Mouse (Mus musculus) heart, embryonic 10.5 days (tissue): ENCODE measurements around the gene Lrfn5. TPM values are rescaled to one million over a fixed set of nuclear protein-coding genes. Genes with fewer than 3 reads are reported as not detected.

ENCODE experiments used
- DNase-seq: peaks from one replicate; pipeline ENCODE4 v3.0.0-alpha.2; 2017; ENCODE audit warnings: low spot score
- H3K27ac ChIP-seq: fragments of 300-500 bp; sonication (generic); 2 replicates; pipeline ENCODE4 v1.5.1; 2016; ENCODE audit warnings: mild to moderate bottlenecking
- H3K27me3 ChIP-seq: fragments of 300-500 bp; sonication (generic); 2 replicates; pipeline ENCODE4 v1.6.1; 2016; ENCODE audit warnings: mild to moderate bottlenecking; ENCODE audit not compliant: poor library complexity, insufficient read depth, severe bottlenecking
- H3K36me3 ChIP-seq: fragments of 300-500 bp; sonication (generic); 2 replicates; pipeline ENCODE4 v1.6.1; 2016; ENCODE audit warnings: mild to moderate bottlenecking, moderate library complexity
- H3K4me1 ChIP-seq: fragments of 300-500 bp; sonication (generic); 2 replicates; pipeline ENCODE4 v1.6.1; 2016; ENCODE audit warnings: mild to moderate bottlenecking
- H3K4me3 ChIP-seq: fragments of 300-500 bp; sonication (generic); 2 replicates; pipeline ENCODE4 v1.5.1; 2016; ENCODE audit warnings: mild to moderate bottlenecking, moderate library complexity
- H3K9me3 ChIP-seq: fragments of 300-500 bp; sonication (generic); 2 replicates; pipeline ENCODE4 v1.6.1; 2016; ENCODE audit warnings: mild to moderate bottlenecking, moderate library complexity
- WGBS: fragments of 180-500 bp; shearing (Covaris S2); methylation state at CpG from one replicate; pipeline ENCODE4 v1.1.7; 2016; 5-methylcytosine and 5-hydroxymethylcytosine counted together
- polyA plus RNA-seq: library from polyadenylated mRNA; unstranded; fragments of >200 nt; fragmentation: Nextera tagmentation; extraction: Ambion mirVana; gene quantifications from 2 replicates; pipeline ENCODE4 v1.2.1, GENCODE M21; 2016

The Lrfn5 gene
- polyA plus RNA-seq = 0.05 and 0.11 TPM in 2 replicates

- DNase-seq = peak; percentile 79
- H3K9me3 ChIP-seq = no peaks in the 10 kb centered on the region
- under 1% methylated on average over 35 of the region's 50 CpGs for WGBS
- H3K27me3 ChIP-seq = peaks cover 55% of the 10 kb centered on the region
- H3K4me1 ChIP-seq = peaks cover 21% of the 10 kb centered on the region
- peak within 1 kb of the TSS; percentile 75 for H3K4me3 ChIP-seq
- H3K27ac ChIP-seq = peak within 1 kb of the TSS; percentile 73
- H3K36me3 ChIP-seq = no peaks in the 10 kb centered on the region
Observed at GRCm38 (mm10) chr12:61522829-61523370, at the start of gene Lrfn5. Gene Lrfn5 (plus strand): TSS chr12:61523150.

- WGBS = 3% methylated on average over 20 of the region's 20 CpGs
- no peak for DNase-seq
- no peak overlapping the region for H3K27ac ChIP-seq
- peak overlapping the region; percentile 40 for H3K4me3 ChIP-seq
- no peaks in the 10 kb centered on the region for H3K36me3 ChIP-seq
- H3K4me1 ChIP-seq = peaks cover 21% of the 10 kb centered on the region
- peaks cover 55% of the 10 kb centered on the region for H3K27me3 ChIP-seq
- no peaks in the 10 kb centered on the region for H3K9me3 ChIP-seq
Observed at GRCm38 (mm10) chr12:61521501-61522147, 1.3 kb upstream of the Lrfn5 start.

- Histone ChIP-seq H3K27ac (no peak overlapping the region), H3K27me3 (peaks cover 55% of the 10 kb centered on the region), H3K4me1 (peaks cover 21% of the 10 kb centered on the region), H3K4me3 (peak overlapping the region; percentile 75), H3K9me3 (no peaks in the 10 kb centered on the region), H3K36me3 (no peaks in the 10 kb centered on the region)
- 2% methylated on average over 6 of the region's 6 CpGs for WGBS
- DNase-seq = no peak
Observed at GRCm38 (mm10) chr12:61522148-61522828, 662 bp upstream of the Lrfn5 start.

GRCm38 (mm10) chr12:61523631-61524182 lies 757 bp downstream of the Lrfn5 start:
- Histone ChIP-seq H3K4me3 (peak overlapping the region; percentile 75), H3K4me1 (peaks cover 21% of the 10 kb centered on the region), H3K36me3 (no peaks in the 10 kb centered on the region), H3K27me3 (peaks cover 55% of the 10 kb centered on the region), H3K27ac (no peak overlapping the region), H3K9me3 (no peaks in the 10 kb centered on the region)
- DNase-seq = no peak
- WGBS = 2% methylated on average over 16 of the region's 16 CpGs

- no peak for DNase-seq
- Histone ChIP-seq H3K4me1 (peaks cover 21% of the 10 kb centered on the region), H3K9me3 (no peaks in the 10 kb centered on the region), H3K4me3 (peak overlapping the region; percentile 75), H3K27me3 (peaks cover 55% of the 10 kb centered on the region), H3K36me3 (no peaks in the 10 kb centered on the region), H3K27ac (no peak overlapping the region)
- WGBS = under 1% methylated on average over 33 of the region's 33 CpGs
Observed at GRCm38 (mm10) chr12:61524183-61524651, 1.3 kb downstream of the Lrfn5 start.

DNA sequence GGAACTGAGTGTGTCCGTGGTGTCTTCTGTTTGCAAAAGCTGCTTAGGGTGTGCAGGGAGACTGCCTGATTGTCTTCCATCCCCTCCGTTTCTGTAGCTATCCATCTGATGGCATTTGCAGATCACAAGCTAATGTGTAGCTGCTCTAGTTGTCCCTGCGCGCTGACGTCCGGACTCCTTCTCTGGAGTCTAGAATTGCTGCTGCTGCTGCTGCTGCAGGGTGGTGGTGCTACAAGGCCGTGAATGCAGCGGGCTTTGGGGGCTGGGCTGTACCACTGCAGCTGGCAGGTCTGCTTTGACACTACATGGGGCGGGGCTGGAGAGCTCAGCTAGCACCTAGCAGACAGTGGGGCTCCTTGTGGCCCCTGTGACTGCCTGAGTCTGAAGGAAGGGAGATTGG lies 3.2 kb downstream of the Lrfn5 start:
- Histone ChIP-seq H3K36me3 (no peaks in the 10 kb centered on the region), H3K9me3 (no peaks in the 10 kb centered on the region), H3K27ac (no peak overlapping the region), H3K4me3 (peak overlapping the region; percentile 22; the same call in 1 of the 2 replicates), H3K4me1 (peaks cover 21% of the 10 kb centered on the region), H3K27me3 (peaks cover 46% of the 10 kb centered on the region)
- DNase-seq = peak; percentile 87
- 2% methylated on average over 9 of the region's 9 CpGs for WGBS

DNA sequence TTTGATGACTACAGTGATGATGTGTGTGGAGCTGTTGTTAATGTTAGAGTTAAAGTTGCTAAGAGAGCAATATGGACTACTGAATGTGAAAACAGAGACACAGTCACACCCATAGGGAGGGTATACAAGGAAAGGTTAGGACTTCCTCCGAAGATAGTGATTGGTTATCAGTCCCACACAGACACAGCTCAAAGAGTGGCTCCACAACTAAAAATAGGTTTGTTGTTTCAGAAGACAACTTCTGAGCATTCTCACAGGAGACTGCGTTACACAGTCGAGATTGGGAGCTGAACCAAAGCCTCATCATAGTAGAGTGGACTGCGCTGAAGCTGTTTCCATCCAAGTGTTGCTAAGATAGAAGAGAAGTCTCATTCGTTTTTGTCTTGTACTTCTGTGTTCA lies 57.0 kb downstream of the Lrfn5 start:
- Histone ChIP-seq H3K36me3 (no peaks in the 10 kb centered on the region), H3K4me3 (no peak overlapping the region), H3K27ac (no peak overlapping the region), H3K9me3 (no peaks in the 10 kb centered on the region), H3K4me1 (no peaks in the 10 kb centered on the region), H3K27me3 (no peaks in the 10 kb centered on the region)
- DNase-seq = no peak
- WGBS = 57% methylated on average over 5 of the region's 5 CpGs

DNA sequence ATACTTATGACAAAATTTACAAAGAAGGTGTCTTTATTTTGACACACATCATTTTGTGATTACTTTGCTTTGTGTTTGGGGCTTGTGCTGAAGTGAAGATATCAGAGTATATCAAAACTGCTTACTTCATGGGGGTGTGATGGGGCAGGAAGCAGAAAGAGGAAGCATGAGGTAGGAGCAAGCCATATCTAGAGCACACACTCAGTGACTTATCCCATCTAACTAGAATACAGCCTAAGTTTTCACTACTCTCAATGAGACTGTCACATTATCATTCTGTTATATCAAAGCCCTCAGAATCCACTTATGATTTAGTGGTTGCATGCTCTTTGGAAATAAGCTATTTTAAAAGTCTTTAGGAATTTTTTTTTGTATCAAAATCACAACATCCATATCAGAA lies 77.4 kb downstream of the Lrfn5 start:
- Histone ChIP-seq H3K27me3 (no peaks in the 10 kb centered on the region), H3K9me3 (no peaks in the 10 kb centered on the region), H3K27ac (no peak overlapping the region), H3K4me3 (no peak overlapping the region), H3K4me1 (no peaks in the 10 kb centered on the region), H3K36me3 (no peaks in the 10 kb centered on the region)
- no peak for DNase-seq

DNA sequence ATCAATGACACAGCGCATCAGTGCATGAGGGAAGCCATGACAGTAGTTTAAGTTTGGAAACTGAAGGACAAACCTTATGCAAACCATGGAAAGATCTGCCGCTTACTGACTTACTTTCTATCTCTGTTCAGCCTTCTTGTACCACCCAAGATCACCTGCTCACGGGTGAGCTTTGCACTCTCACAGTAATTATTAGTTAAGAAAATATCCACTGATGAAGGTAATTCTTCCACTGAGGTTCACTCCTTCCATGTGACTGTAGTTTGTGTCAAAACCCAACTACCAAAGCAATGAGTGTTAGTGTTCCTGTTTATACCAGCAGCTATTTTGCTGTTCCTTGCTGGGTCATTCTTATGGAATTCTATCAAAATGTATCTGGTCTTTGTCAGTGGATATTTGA lies 84.9 kb downstream of the Lrfn5 start:
- no peaks in the 10 kb centered on the region for H3K4me1 ChIP-seq
- 77% methylated on average over 3 of the region's 3 CpGs for WGBS
- no peak overlapping the region for H3K27ac ChIP-seq
- H3K36me3 ChIP-seq = no peaks in the 10 kb centered on the region
- no peaks in the 10 kb centered on the region for H3K9me3 ChIP-seq
- no peaks in the 10 kb centered on the region for H3K27me3 ChIP-seq
- H3K4me3 ChIP-seq = no peak overlapping the region
- DNase-seq = no peak

DNA sequence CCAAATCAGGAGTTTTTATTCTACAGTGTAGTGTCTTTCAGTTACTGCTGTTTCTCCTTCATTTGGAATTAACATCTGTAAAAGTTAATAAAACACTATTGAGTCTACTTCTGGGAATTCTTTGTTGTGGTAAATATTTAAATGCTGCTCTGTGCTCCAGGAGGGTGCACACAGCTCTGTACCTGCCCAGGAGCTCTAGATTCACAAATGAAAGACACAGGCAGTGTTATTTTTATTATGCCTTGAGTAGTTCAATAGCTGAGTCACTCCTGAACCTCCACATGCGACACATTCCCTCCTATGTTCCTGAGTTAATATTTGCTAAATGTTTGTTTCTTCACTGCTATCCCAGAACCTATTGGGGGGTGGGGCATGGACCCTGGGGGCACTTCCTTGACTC lies 87.1 kb downstream of the Lrfn5 start:
- H3K27ac ChIP-seq = no peak overlapping the region
- no peak for DNase-seq
- 79% methylated on average over 1 of the region's 1 CpGs for WGBS
- no peak overlapping the region for H3K4me3 ChIP-seq
- no peaks in the 10 kb centered on the region for H3K9me3 ChIP-seq
- H3K36me3 ChIP-seq = no peaks in the 10 kb centered on the region
- no peaks in the 10 kb centered on the region for H3K27me3 ChIP-seq
- no peaks in the 10 kb centered on the region for H3K4me1 ChIP-seq

GRCm38 (mm10) chr12:61624532-61624931 lies 101.6 kb downstream of the Lrfn5 start:
- Histone ChIP-seq H3K4me1 (no peaks in the 10 kb centered on the region), H3K4me3 (no peak overlapping the region), H3K27me3 (no peaks in the 10 kb centered on the region), H3K9me3 (no peaks in the 10 kb centered on the region), H3K36me3 (no peaks in the 10 kb centered on the region), H3K27ac (no peak overlapping the region)
- DNase-seq = no peak

DNA sequence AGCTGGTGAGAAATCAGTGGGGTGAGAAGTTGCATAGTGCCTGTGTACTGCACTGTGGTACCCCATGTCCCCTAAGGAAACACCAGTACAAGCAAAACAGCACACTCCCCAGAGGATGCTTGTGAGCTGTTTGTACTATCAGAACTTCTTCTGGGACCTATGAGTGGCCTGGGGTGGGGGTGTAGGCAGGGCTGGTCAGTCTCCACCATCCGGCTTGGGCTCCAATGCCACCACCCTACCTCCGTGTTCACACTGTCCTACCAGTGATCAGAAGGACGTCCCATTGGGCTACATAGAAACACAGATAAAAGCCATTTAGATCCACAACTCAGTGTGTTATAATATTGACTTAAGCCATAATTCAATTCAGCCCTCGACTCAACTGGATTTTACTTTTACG lies 131.4 kb downstream of the Lrfn5 start:
- H3K36me3 ChIP-seq = no peaks in the 10 kb centered on the region
- 80% methylated on average over 5 of the region's 5 CpGs for WGBS

DNA sequence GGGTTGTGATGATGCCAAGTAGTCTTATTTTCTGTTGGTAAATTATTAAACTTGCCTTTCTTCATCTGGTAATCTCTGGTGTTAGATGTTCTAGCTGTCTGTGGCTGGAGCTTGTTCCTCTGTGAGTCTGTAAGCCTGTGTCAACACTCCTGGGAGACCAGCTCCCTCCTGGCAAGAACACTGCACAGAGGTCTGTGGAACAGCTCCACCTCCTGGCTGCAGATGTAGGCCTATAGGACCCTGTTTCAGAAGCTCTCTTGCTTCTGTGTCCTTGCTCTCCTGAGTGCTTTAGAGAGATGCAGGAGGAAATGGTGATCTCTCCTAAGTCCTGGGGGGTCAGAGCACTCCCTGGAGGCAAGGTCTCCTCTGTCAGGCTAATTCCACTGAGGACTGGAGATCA lies 200.2 kb downstream of the Lrfn5 start:
- H3K4me3 ChIP-seq = no peak overlapping the region
- H3K4me1 ChIP-seq = no peaks in the 10 kb centered on the region
- H3K27ac ChIP-seq = no peak overlapping the region
- no peaks in the 10 kb centered on the region for H3K36me3 ChIP-seq
- DNase-seq = no peak
- H3K9me3 ChIP-seq = no peaks in the 10 kb centered on the region
- H3K27me3 ChIP-seq = no peaks in the 10 kb centered on the region

More for the DNA sequence above, 131.4 kb downstream of the Lrfn5 start:
- no peak overlapping the region for H3K27ac ChIP-seq
- DNase-seq = peak; percentile 72
- no peaks in the 10 kb centered on the region for H3K4me1 ChIP-seq
- H3K27me3 ChIP-seq = no peaks in the 10 kb centered on the region
- no peak overlapping the region for H3K4me3 ChIP-seq
- H3K9me3 ChIP-seq = no peaks in the 10 kb centered on the region
